Mouse (Mus musculus): Measurements from ENCODE around the gene B230104I21Rik.

DNA sequence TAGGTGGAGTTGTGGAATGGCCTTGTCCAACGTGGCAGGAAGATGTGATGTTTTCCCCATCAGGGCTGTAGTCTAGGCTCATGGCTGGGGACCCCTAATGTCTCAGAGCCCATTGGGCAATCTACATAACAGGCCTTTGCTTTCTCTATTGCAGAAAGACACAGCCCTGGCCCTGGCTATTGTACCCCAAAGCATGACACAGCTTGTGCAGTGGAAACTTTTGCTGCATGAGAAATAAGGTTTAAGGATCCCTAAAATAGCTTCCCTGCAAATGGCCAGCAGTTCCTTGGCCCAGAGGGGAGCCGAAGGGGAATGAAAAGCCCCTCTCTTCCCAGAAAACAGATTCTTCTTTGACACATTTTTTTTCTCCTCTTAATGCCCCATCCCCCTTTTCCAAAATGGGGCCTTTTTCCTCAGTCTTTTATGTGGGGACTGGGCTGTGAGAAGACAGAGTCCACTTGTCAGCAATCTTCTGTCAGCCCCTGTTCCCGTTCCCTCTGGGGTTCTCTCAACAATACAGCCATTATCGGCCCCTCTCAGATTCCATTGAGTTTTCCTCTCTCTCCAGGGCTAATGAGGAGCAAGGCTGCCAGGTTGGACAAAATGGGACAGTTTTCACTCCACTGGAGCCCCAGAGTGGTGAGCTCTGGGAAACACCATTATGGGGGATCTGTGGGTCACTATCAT, 22.8 kb upstream of the B230104I21Rik start:
- TF ChIP-seq CTCF (IDR thresholded peaks at IDR 0.05; ENCODE audit: extremely low read depth, insufficient read depth, low read length): no peak
- no peak for TF ChIP-seq POLR2A (IDR thresholded peaks at IDR 0.05; ENCODE audit: extremely low read depth, insufficient read depth, low read length)

Measured in cortical plate, adult 2 months (tissue).